35 mouse cellular contexts compared by ENCODE assay signal in the genomic region with DNA sequence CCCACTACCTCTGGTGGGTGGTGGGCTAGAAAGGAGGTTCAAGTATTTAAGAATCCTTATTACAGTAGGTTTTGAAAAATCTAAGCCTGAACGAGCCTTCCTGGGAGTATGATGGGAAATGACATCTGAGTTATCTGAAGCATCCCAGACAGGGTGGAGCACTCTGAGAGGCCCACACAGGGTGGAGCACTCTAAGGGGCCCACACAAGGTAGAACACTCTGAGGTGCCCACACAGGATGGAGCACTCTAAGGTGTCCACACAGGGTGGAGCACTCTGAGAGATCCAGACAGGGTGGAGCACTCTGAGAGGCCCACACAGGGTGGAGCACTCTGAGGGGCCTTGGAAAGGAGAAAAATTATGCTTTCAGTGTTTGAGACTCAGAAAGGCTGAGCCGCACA. TPM values are rescaled to one million over a fixed set of nuclear protein-coding genes. Genes with fewer than 3 reads are reported as not detected.
DNase-seq lines count a peak whose midpoint lies in the region; ATAC-seq lines count a peak whose summit lies in the region.
"Had no signal": no experiment of that assay in that cellular context is flagged by ENCODE, and none has a peak within 500 bp of the region (broad histone marks: within the 10 kb centered on the region; RNA-seq: fewer than 3 reads in every experiment).

No protein-coding gene starts in this region.

- DNase-seq in heart, postnatal 4 days = no peak
- DNase-seq in liver, embryonic 11.5 days (ENCODE audit: low spot score) = no peak
- no peak for DNase-seq in right cerebral cortex, postnatal 4 days
- no peak for DNase-seq in spleen, postnatal 14 days (ENCODE audit: low spot score in 2 of 2)
- DNase-seq in gastrocnemius, postnatal 36 days = no peak
- DNase-seq: adrenal gland, postnatal 14 days; cerebellum, adult 2 months; cerebellum, postnatal 14 days; gastrocnemius, postnatal 25 days; heart, adult 2 months; heart, postnatal 14 days; kidney, adult 8-10 months; kidney, postnatal 4 days; layer of hippocampus, adult 9-11 months; lung, adult 18-20 months; lung, postnatal 4 days; retina, postnatal 1 day; right cerebral cortex, postnatal 14 days; thymus, adult 2 months; thymus, postnatal 36 days had no signal

- H3K36me3 ChIP-seq in heart, embryonic 12.5 days = no peaks in the 10 kb centered on the region
- no peaks in the 10 kb centered on the region for H3K36me3 ChIP-seq in liver, embryonic 11.5 days (ENCODE audit: control insufficient read depth, insufficient read depth, low read length)
- no peaks in the 10 kb centered on the region for H3K36me3 ChIP-seq in liver, embryonic 16.5 days (ENCODE audit: control insufficient read depth, insufficient read depth)
- H3K36me3 ChIP-seq: forebrain, embryonic 15.5 days; hindbrain, embryonic 12.5 days; limb, embryonic 12.5 days; midbrain, embryonic 13.5 days; neural tube, embryonic 13.5 days had no signal

- H3K4me2 ChIP-seq in heart, embryonic 12.5 days = no peak overlapping the region
- no peak overlapping the region for H3K4me2 ChIP-seq in liver, embryonic 11.5 days
- H3K4me2 ChIP-seq in liver, embryonic 16.5 days (ENCODE audit: low read depth, low read length) = no peak overlapping the region
- H3K4me2 ChIP-seq: forebrain, embryonic 15.5 days; hindbrain, embryonic 12.5 days; limb, embryonic 12.5 days; midbrain, embryonic 13.5 days; neural tube, embryonic 13.5 days had no signal

- no peak overlapping the region for H3K27ac ChIP-seq in heart, embryonic 12.5 days (ENCODE audit: poor library complexity, severe bottlenecking)
- H3K27ac ChIP-seq in liver, embryonic 11.5 days (ENCODE audit: low read depth, low read length) = no peak overlapping the region
- H3K27ac ChIP-seq in liver, embryonic 16.5 days (ENCODE audit: low read length) = peak overlapping the region; percentile 48
- H3K27ac ChIP-seq: forebrain, embryonic 15.5 days; heart, adult 2 months; hindbrain, embryonic 12.5 days; kidney, postnatal 0 days; limb, embryonic 12.5 days; midbrain, embryonic 13.5 days; neural tube, embryonic 13.5 days had no signal

- 0 out of 2 replicates have a peak, but pooled peaks have one; percentile 51 for ATAC-seq in heart, embryonic 12.5 days (ENCODE audit: insufficient number of reproducible peaks, low FRiP score)
- peak; percentile 82 for ATAC-seq in liver, embryonic 11.5 days (replicated peaks; ENCODE audit: low FRiP score)
- peak; percentile 99 for ATAC-seq in liver, embryonic 16.5 days (ENCODE audit: low read depth)
- ATAC-seq: forebrain, embryonic 15.5 days; intestine, embryonic 16.5 days; lung, postnatal 0 days; midbrain, embryonic 13.5 days; Patski had no signal

- H3K9me3 ChIP-seq in heart, embryonic 12.5 days (replicated peaks) = no peaks in the 10 kb centered on the region
- H3K9me3 ChIP-seq in liver, embryonic 11.5 days (ENCODE audit: control insufficient read depth, low read length) = no peaks in the 10 kb centered on the region
- no peaks in the 10 kb centered on the region for H3K9me3 ChIP-seq in liver, embryonic 16.5 days (replicated peaks; ENCODE audit: control insufficient read depth, low read length)
- H3K9me3 ChIP-seq: forebrain, embryonic 15.5 days; hindbrain, embryonic 12.5 days; limb, embryonic 12.5 days; midbrain, embryonic 13.5 days; neural tube, embryonic 13.5 days had no signal

- no peak overlapping the region for H3K9ac ChIP-seq in heart, embryonic 12.5 days
- no peak overlapping the region for H3K9ac ChIP-seq in liver, embryonic 11.5 days (ENCODE audit: low read depth, low read length)
- H3K9ac ChIP-seq in liver, embryonic 16.5 days (ENCODE audit: low read depth, low read length) = no peak overlapping the region
- H3K9ac ChIP-seq: forebrain, embryonic 15.5 days; hindbrain, embryonic 12.5 days; limb, embryonic 12.5 days; midbrain, embryonic 13.5 days; neural tube, embryonic 13.5 days had no signal

- WGBS in heart, embryonic 12.5 days = 75% methylated on average over 2 of the region's 2 CpGs
- 64% methylated on average over 2 of the region's 2 CpGs for WGBS in liver, embryonic 11.5 days
- 39% methylated on average over 2 of the region's 2 CpGs for WGBS in liver, embryonic 16.5 days (ENCODE audit: insufficient replicate concordance)

- intact Hi-C loops in gastrocnemius, postnatal 36 days (cut with DNase I) = no loop called here

- H3K4me1 ChIP-seq in heart, embryonic 12.5 days (replicated peaks) = no peaks in the 10 kb centered on the region
- H3K4me1 ChIP-seq in liver, embryonic 11.5 days (replicated peaks; ENCODE audit: control insufficient read depth, insufficient read depth, low read length) = no peaks in the 10 kb centered on the region; the same call in 1 of the 2 replicates
- peaks cover 13% of the 10 kb centered on the region for H3K4me1 ChIP-seq in liver, embryonic 16.5 days (ENCODE audit: control insufficient read depth, low read depth, low read length)
- H3K4me1 ChIP-seq: limb, embryonic 12.5 days; neural tube, embryonic 13.5 days had no signal

- H3K27me3 ChIP-seq in heart, embryonic 12.5 days (replicated peaks) = peaks cover 75% of the 10 kb centered on the region
- H3K27me3 ChIP-seq in liver, embryonic 11.5 days (replicated peaks; ENCODE audit: control insufficient read depth, insufficient read depth, low read length) = peaks cover 53% of the 10 kb centered on the region
- peaks cover 46% of the 10 kb centered on the region for H3K27me3 ChIP-seq in liver, embryonic 16.5 days (ENCODE audit: control insufficient read depth, insufficient read depth, low read depth, low read length)
- H3K27me3 ChIP-seq: forebrain, embryonic 15.5 days; Patski had no signal

- H3K4me3 ChIP-seq in heart, embryonic 12.5 days = no peak overlapping the region
- H3K4me3 ChIP-seq in liver, embryonic 11.5 days (ENCODE audit: low read depth, low read length) = no peak overlapping the region
- no peak overlapping the region for H3K4me3 ChIP-seq in liver, embryonic 16.5 days (ENCODE audit: low read depth, low read length)
- H3K4me3 ChIP-seq: forebrain, embryonic 15.5 days; heart, adult 2 months; hindbrain, embryonic 12.5 days; limb, embryonic 12.5 days; megakaryocyte, embryonic 14.5 days; midbrain, embryonic 13.5 days; neural tube, embryonic 13.5 days had no signal

RNA-seq across cellular contexts. Expression of a gene that starts 42.3 kb away (rescaled TPM):
- 28.5 and 28.6 TPM in 2 replicates for polyA plus RNA-seq in heart, embryonic 12.5 days (2016; fragmentation: Nextera tagmentation; extraction: Ambion mirVana)
- 10 to 100 TPM; 18.2 to 19.9 TPM for total RNA-seq in heart, postnatal 4 days (2021)
- polyA plus RNA-seq in liver, embryonic 11.5 days (2014; fragmentation: Nextera tagmentation; extraction: Ambion mirVana) = 24.8 and 27.7 TPM in 2 replicates
- 10.5 and 11.0 TPM in 2 replicates for polyA plus RNA-seq in liver, embryonic 16.5 days (2015; fragmentation: Nextera tagmentation; extraction: Ambion mirVana)
- 10 to 100 TPM; 19.3 to 19.5 TPM for total RNA-seq in gastrocnemius, postnatal 36 days (2021)

RNA-seq across cellular contexts. Expression of a gene that starts 42.5 kb away (rescaled TPM):
- polyA plus RNA-seq in heart, embryonic 12.5 days (2016; fragmentation: Nextera tagmentation; extraction: Ambion mirVana) = 0.08 TPM in 1 of 2 replicates, not detected in the other
- total RNA-seq in heart, postnatal 4 days (2021) = not detected
- polyA plus RNA-seq in liver, embryonic 11.5 days (2014; fragmentation: Nextera tagmentation; extraction: Ambion mirVana) = not detected in 2 replicates
- polyA plus RNA-seq in liver, embryonic 16.5 days (2015; fragmentation: Nextera tagmentation; extraction: Ambion mirVana) = not detected in 2 replicates
- total RNA-seq in gastrocnemius, postnatal 36 days (2021) = not detected
- total RNA-seq: adrenal gland, postnatal 14 days; gastrocnemius, adult 18-20 months; gastrocnemius, postnatal 25 days; heart, adult 2 months; heart, postnatal 14 days; MEL had no signal
- polyA plus RNA-seq: heart, adult 2 months; heart, embryonic 14.5 days; intestine, embryonic 16.5 days; kidney, postnatal 0 days; limb, embryonic 12.5 days; lung, postnatal 0 days; neural tube, embryonic 13.5 days; Patski; thymus, adult 2 months had no signal
